Mouse (Mus musculus) spleen, adult 10 weeks (tissue): ENCODE data around the gene Rps19bp1. TPM values are rescaled to one million over a fixed set of nuclear protein-coding genes. Genes with fewer than 3 reads are reported as not detected.

Source experiments
- polyA plus RNA-seq: library from polyadenylated mRNA; stranded (reverse); fragments of 350-450 nt; fragmentation: Illumina TruSeq; extraction: RNeasy Lipid Tissue Mini Kit (QIAGEN cat#74804); gene quantifications from one replicate; pipeline ENCODE4 v1.2.3, GENCODE M21; 2015; ENCODE audit warnings: low replicate concordance; ENCODE audit not compliant: insufficient read depth

Rps19bp1 gene
- polyA plus RNA-seq = 16.5 TPM

GRCm38 (mm10) chr15:80263610-80264575 is at the start of gene Rps19bp1:
Rps19bp1 (minus strand) TSS chr15:80264315.

DNA sequence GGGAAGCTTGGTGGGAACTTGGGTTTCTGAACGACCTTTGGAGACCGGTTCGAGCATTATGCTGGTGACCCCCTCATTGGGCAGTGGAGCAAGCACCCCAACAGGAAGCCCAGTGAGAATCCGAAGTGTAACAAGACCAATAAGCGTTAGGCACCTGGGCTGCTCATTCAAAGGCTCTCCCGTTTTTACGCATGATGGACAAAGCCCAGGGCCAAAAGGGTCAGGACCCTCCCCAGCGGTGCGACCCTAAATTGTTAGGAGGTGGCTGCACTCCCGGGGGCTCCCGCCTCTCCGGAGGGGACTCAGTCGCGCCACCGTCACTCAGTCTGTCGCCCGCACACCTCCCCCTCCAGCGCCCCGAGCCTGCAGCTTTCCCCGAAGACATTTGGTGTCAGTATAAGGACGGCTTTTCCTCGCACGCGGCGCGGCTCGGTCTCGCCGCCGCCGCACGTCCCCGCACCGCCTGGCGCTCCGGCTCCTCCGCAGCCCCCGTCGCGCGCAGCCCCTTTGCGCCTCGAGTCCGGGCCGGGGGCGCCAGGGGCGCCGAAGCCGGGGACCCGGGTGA is 22.8 kb upstream of the Rps19bp1 start, which contains the start of gene Cacna1i:
TSS of gene Cacna1i (plus strand) at position 388 of the 565 bp plus-strand sequence.

DNA sequence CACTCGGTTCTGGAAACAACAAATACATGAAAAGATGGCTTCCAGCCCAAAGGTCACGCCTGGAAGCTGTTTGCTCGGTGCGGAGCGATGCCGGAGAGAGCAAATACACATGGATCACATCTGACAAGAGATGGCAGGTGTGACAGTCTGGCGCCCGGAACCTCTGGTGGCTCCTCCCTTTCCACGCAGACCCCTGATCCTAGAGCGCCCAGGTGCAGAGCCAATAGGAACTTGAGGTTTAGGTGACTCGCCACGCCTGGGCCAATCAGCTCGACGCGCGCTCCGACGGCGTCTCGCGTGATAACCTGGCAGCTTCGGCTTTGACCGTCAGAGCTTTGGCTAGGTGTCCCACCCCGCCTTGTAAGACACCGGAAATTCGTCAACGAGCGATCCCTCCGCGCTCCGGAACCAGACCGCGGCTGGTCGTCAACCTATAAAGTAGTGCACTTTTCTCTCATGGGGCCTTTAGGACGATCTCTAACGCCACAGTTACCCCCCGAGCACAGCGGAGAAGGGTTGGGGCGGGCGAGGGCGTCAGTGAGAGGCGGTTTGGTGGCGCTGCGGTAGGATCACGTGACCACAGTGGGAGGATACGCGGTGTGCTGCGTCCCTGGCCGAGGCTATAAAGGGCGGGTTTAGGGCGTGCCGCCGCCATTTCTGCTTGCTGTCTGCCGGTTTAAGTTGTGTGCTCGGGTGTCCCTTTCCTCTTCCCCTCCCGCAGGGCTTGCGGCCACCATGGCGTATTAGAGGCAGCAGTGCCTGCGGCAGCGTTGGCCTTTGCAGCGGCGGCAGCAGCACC is 9.1 kb downstream of the Rps19bp1 start, which contains the start of gene Atf4:
TSS of gene Atf4 (plus strand) at position 338 of the 799 bp plus-strand sequence.

GRCm38 (mm10) chr15:80235535-80235934 is 28.6 kb downstream of the Rps19bp1 start, which contains the start of gene AC140267.1:
AC140267.1 (plus strand) TSS chr15:80235835.

GRCm38 (mm10) chr15:80233733-80234509 is 30.2 kb downstream of the Rps19bp1 start, which contains the start of gene Mief1:
Mief1 (plus strand) TSS chr15:80234018.

Other genes with a start within 250 kb of the Rps19bp1 start
- 4.6 TPM for gene Pdgfb, start 249.3 kb downstream of the Rps19bp1 start, polyA plus RNA-seq
- gene Syngr1, start 173.0 kb downstream of the Rps19bp1 start, polyA plus RNA-seq = 0.41 TPM
- gene Rpl3, start 172.4 kb downstream of the Rps19bp1 start, polyA plus RNA-seq = 1,491 TPM
- gene Tab1, start 131.2 kb downstream of the Rps19bp1 start, polyA plus RNA-seq = 5.5 TPM
- 4.2 TPM for gene Mgat3, start 90.6 kb downstream of the Rps19bp1 start, polyA plus RNA-seq
- gene Mief1, start 30.3 kb downstream of the Rps19bp1 start, polyA plus RNA-seq = 17.5 TPM
- not detected for gene AC140267.1, start 28.5 kb downstream of the Rps19bp1 start, polyA plus RNA-seq
- 179 TPM for gene Atf4, start 9.1 kb downstream of the Rps19bp1 start, polyA plus RNA-seq
- gene Cacna1i, start 22.9 kb upstream of the Rps19bp1 start, polyA plus RNA-seq = 11.5 TPM